Mouse (Mus musculus) bone marrow macrophage, adult 2 months (primary cell): ENCODE data around the gene Pla2g4e.

ENCODE experiments used
- CTCF ChIP-seq: IDR thresholded peaks from 2 replicates; pipeline ENCODE4 v1.5.1; 2012; ENCODE audit warnings: low read depth, mild to moderate bottlenecking, low read length, moderate library complexity
- POLR2A ChIP-seq: IDR thresholded peaks from 2 replicates; pipeline ENCODE4 v1.6.1; 2012; ENCODE audit warnings: mild to moderate bottlenecking, low read depth, low read length, borderline replicate concordance

DNA sequence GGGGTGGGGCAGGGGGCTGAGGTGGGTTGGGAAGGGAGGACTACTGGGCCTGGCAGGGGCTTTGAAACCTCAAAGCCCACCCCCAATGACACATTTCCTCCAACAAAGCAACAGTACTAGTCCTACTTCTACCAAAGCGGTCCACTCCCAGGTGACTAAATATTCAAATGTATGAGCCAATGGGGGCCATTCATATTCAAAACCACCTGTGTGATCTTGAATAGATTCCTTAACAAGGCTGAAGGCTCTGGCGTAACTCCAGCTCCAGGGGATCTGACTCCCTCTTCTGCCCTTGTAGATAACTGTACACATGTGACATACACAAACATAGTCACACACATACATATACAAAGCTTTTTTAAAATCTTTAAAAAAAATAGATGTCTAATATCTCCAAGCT lies 1.1 kb downstream of the Pla2g4e start:
- no peak for TF ChIP-seq CTCF
- no peak for TF ChIP-seq POLR2A
